Mouse (Mus musculus): ENCODE measurements around the gene Gzmk.
"Not testable (repeated sequence)": the region's sequence is repeated elsewhere in the genome, so short reads cannot be mapped to it uniquely, and the experiment has no call there.

The Gzmk gene

GRCm38 (mm10) chr13:113225811-113226210, at the start of gene Gzmk:
Gene Gzmk (minus strand): TSS chr13:113225908.
- no peak for DNase-seq (ENCODE audit: low spot score)

GRCm38 (mm10) chr13:113271189-113271588, 45.5 kb upstream of the Gzmk start:
- DNase-seq (ENCODE audit: low spot score) = no peak

- peak; percentile 66 for DNase-seq (ENCODE audit: low spot score)
Observed at GRCm38 (mm10) chr13:113269777-113270776, 44.4 kb upstream of the Gzmk start.

- no peak for DNase-seq (ENCODE audit: low spot score)
Observed at GRCm38 (mm10) chr13:113267204-113267603, 41.5 kb upstream of the Gzmk start.

GRCm38 (mm10) chr13:113266495-113266951, 40.8 kb upstream of the Gzmk start:
- peak; percentile 70 for DNase-seq (ENCODE audit: low spot score)

GRCm38 (mm10) chr13:113265257-113265656, 39.5 kb upstream of the Gzmk start:
- peak; percentile 20 for DNase-seq (ENCODE audit: low spot score)

- no peak for DNase-seq (ENCODE audit: low spot score)
Observed at GRCm38 (mm10) chr13:113262822-113263221, 37.1 kb upstream of the Gzmk start.

GRCm38 (mm10) chr13:113259237-113259636, 33.5 kb upstream of the Gzmk start:
- no peak for DNase-seq (ENCODE audit: low spot score)

- no peak for DNase-seq (ENCODE audit: low spot score)
Observed at GRCm38 (mm10) chr13:113257190-113257589, 31.5 kb upstream of the Gzmk start.

- DNase-seq (ENCODE audit: low spot score) = no peak
Observed at GRCm38 (mm10) chr13:113256766-113257165, 31.1 kb upstream of the Gzmk start.

- not testable (repeated sequence) for DNase-seq (ENCODE audit: low spot score)
Observed at GRCm38 (mm10) chr13:113252580-113252979, 26.9 kb upstream of the Gzmk start.

- no peak for DNase-seq (ENCODE audit: low spot score)
Observed at GRCm38 (mm10) chr13:113245025-113245424, 19.3 kb upstream of the Gzmk start.

- no peak for DNase-seq (ENCODE audit: low spot score)
Observed at GRCm38 (mm10) chr13:113242129-113242528, 16.4 kb upstream of the Gzmk start.

GRCm38 (mm10) chr13:113227666-113228463, 2.2 kb upstream of the Gzmk start:
- DNase-seq (ENCODE audit: low spot score) = no peak

- DNase-seq (ENCODE audit: low spot score) = no peak
Observed at GRCm38 (mm10) chr13:113227076-113227475, 1.4 kb upstream of the Gzmk start.

- DNase-seq (ENCODE audit: low spot score) = peak; percentile 51
Observed at GRCm38 (mm10) chr13:113224105-113224504, 1.6 kb downstream of the Gzmk start.

- DNase-seq (ENCODE audit: low spot score) = no peak
Observed at GRCm38 (mm10) chr13:113221851-113222250, 3.9 kb downstream of the Gzmk start.

GRCm38 (mm10) chr13:113213865-113214264, 11.8 kb downstream of the Gzmk start:
- no peak for DNase-seq (ENCODE audit: low spot score)

GRCm38 (mm10) chr13:113212401-113212800, 13.3 kb downstream of the Gzmk start:
- no peak for DNase-seq (ENCODE audit: low spot score)

GRCm38 (mm10) chr13:113211345-113211744, 14.4 kb downstream of the Gzmk start:
- DNase-seq (ENCODE audit: low spot score) = no peak

- DNase-seq (ENCODE audit: low spot score) = no peak
Observed at GRCm38 (mm10) chr13:113209624-113210023, 16.1 kb downstream of the Gzmk start, which contains the start of gene Esm1. Gene Esm1 (plus strand): TSS chr13:113209659.

GRCm38 (mm10) chr13:113205346-113205745, 20.4 kb downstream of the Gzmk start:
- no peak for DNase-seq (ENCODE audit: low spot score)
